Mouse (Mus musculus) cortical plate, adult 2 months (tissue): Measurements from ENCODE around the gene Pbp2. TPM values are rescaled to one million over a fixed set of nuclear protein-coding genes. Genes with fewer than 3 reads are reported as not detected.

Experiments used
- H3K27ac ChIP-seq: fragments of 200-500 bp; 2 replicates; pipeline ENCODE4 v1.5.1; 2012; ENCODE audit warnings: low read length, control low read depth, inconsistent platforms; ENCODE audit not compliant: insufficient read depth
- H3K4me1 ChIP-seq: fragments of 200-500 bp; 2 replicates; pipeline ENCODE4 v1.6.1; 2011; ENCODE audit warnings: low read length; ENCODE audit not compliant: control insufficient read depth, insufficient read depth
- H3K4me3 ChIP-seq: fragments of 200-500 bp; 2 replicates; pipeline ENCODE4 v1.5.1; 2011; ENCODE audit warnings: mild to moderate bottlenecking, low read length, control low read depth; ENCODE audit not compliant: insufficient read depth
- CTCF ChIP-seq: fragments of 200-500 bp; IDR thresholded peaks from 2 replicates; pipeline ENCODE4 v1.5.1; 2011; ENCODE audit warnings: mild to moderate bottlenecking, control low read depth, low read length; ENCODE audit not compliant: insufficient read depth; ENCODE audit errors: extremely low read depth
- POLR2A ChIP-seq: fragments of 200-500 bp; IDR thresholded peaks from 2 replicates; pipeline ENCODE4 v1.6.1; 2011; ENCODE audit warnings: mild to moderate bottlenecking, low read length, control low read depth; ENCODE audit not compliant: insufficient read depth; ENCODE audit errors: extremely low read depth
- polyA plus RNA-seq: library from polyadenylated mRNA; depleted of rRNA; stranded (reverse); fragments of >200 nt; gene quantifications from 2 replicates; pipeline ENCODE4 v1.2.3, GENCODE M21; 2012

Pbp2 gene
- polyA plus RNA-seq, 1 experiment = 0.96 TPM

- no peak for TF ChIP-seq CTCF
- TF ChIP-seq POLR2A = no peak
- no peak overlapping the region for H3K27ac ChIP-seq
Observed at GRCm38 (mm10) chr6:135326847-135327246, 16.6 kb upstream of the Pbp2 start.

DNA sequence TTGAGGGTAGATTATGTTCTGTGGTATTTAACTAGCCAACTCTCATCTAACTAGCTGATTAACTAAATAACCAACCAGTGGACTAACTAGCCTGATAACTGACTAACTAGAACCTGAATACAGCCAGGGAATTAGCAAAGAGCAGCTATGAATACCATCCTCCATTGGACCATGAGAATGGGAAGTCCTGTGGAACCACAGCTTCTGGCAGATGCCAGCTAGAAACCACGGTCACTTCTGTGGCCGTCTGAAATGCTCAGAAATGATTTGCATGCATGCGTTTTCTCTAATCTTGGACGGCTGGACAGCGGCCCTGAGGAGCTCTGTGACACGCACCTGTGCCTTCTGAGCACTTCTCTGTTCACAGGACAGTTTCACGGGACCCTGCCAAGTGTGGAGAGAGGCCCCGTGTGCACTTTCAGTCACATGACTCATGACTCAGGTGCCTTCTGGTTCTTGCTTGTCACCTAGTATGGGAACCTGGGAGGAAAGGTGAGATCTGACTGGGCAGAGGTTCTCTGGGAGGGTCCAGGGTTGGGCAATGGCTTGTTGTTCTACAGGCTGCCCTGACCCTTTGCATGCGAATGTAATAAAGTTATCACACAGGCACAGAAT is 14.6 kb upstream of the Pbp2 start:
- H3K27ac ChIP-seq = no peak overlapping the region
- TF ChIP-seq POLR2A (no peak), CTCF (no peak)
- H3K4me3 ChIP-seq = no peak overlapping the region
- no peaks in the 10 kb centered on the region for H3K4me1 ChIP-seq

More at GRCm38 (mm10) chr6:135326847-135327246, 16.6 kb upstream of the Pbp2 start:
- Histone ChIP-seq H3K4me1 (no peaks in the 10 kb centered on the region), H3K4me3 (no peak overlapping the region)

DNA sequence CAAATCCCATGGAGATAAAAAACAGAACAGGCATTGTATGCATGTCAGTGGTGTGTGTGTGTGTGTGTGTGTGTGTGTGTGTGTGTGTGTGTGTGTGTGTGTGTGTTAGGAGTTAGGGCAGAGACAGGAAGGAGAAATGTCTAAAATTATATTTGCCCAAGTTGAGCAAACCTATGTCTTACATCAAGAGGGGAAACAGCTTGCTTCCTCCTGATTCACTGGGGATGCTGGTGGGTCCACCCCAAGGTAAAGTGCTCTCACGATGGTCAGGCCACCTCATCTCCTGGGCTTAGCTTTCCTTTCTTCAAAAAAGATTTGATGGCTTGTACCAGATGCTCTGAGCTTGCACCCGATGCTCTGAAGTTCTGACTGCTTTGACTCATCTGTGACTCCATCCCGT is 13.9 kb upstream of the Pbp2 start:
- Histone ChIP-seq H3K4me3 (no peak overlapping the region), H3K27ac (no peak overlapping the region), H3K4me1 (no peaks in the 10 kb centered on the region)
- TF ChIP-seq POLR2A (no peak), CTCF (no peak)

DNA sequence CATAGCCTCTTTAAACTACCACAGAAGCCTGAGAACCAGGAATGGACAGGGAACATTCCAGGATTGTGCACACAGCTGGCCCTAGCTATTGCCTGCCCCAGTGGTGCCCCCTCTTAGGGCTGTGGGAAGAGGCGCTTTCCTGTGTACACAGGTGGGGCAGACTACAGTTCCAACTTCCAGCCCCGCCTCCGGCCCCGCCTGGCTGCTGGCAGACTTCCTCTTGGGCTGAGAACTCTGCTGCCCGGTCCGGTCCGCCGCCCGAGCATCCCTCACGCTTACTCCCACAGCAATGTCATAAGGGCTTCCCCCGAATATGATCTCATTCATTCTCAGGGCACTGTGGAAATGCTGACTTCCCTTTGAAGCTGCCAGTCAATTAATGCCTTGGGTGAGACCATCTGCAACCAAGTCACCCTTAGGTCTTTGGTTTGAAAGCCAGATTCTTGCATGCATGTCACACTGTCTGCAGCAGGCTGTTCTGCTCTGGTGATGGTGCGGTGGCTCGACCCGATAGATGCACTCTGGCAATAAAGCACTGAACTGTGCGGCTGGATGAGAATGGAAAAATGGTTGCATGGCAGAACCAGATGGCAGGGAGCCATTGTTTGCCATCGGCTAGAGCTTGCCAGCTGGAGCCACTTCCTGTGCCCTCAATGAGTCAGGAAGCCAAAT is 13.2 kb upstream of the Pbp2 start:
- Histone ChIP-seq H3K4me3 (no peak overlapping the region), H3K27ac (no peak overlapping the region), H3K4me1 (no peaks in the 10 kb centered on the region)
- TF ChIP-seq CTCF = no peak
- no peak for TF ChIP-seq POLR2A

DNA sequence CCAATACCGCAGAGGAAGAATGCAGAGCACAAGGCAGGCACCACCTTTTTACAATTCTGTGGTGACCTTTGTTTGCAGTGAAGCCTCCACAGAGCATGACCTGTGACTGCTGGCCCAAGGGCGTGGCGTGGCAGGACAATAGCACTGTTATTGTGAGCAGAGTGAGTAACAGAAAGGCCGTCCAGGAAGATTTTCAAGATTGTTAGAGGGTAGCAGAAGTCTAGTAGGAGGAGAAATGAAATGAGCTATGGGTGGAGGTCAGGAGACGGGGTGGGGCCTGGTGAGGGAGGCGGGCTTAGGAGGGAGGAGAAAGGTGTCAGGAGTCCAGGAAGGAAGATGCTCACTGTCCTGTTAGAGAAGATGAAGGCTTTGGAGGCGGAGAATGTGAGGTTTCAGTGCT is 12.5 kb upstream of the Pbp2 start:
- no peak for TF ChIP-seq POLR2A
- no peak for TF ChIP-seq CTCF
- no peak overlapping the region for H3K4me3 ChIP-seq
- no peaks in the 10 kb centered on the region for H3K4me1 ChIP-seq
- H3K27ac ChIP-seq = no peak overlapping the region

GRCm38 (mm10) chr6:135319431-135319933 is 9.3 kb upstream of the Pbp2 start:
- peaks cover 6% of the 10 kb centered on the region for H3K4me1 ChIP-seq
- H3K27ac ChIP-seq = no peak overlapping the region
- no peak for TF ChIP-seq POLR2A
- no peak for TF ChIP-seq CTCF
- no peak overlapping the region for H3K4me3 ChIP-seq

- no peak overlapping the region for H3K27ac ChIP-seq
- H3K4me1 ChIP-seq = peaks cover 6% of the 10 kb centered on the region
- H3K4me3 ChIP-seq = no peak overlapping the region
- TF ChIP-seq POLR2A (no peak), CTCF (no peak)
Observed at GRCm38 (mm10) chr6:135316141-135316540, 5.9 kb upstream of the Pbp2 start.

DNA sequence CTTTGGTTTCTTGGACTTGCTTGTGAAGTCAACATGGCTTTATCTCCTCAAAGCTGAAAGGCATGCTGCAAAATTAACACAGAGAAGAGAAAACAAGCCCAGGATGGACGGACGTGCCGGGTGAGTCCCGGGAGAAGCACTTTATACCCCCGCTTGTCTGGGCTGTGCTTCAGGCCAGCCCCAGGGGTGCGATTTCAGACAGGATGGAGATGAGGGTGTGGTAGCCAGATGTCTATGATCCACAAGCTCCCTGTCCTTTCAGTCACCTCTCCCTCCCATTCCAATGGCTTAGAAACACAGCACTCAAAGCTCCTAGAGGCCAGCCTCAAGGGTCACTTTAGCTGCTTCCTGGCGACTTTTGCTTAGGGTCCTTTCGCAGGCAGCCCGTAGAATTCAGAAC is 3.8 kb upstream of the Pbp2 start:
- H3K4me1 ChIP-seq = peaks cover 6% of the 10 kb centered on the region

GRCm38 (mm10) chr6:135312038-135312437 is 1.8 kb upstream of the Pbp2 start:
- H3K4me1 ChIP-seq = peaks cover 6% of the 10 kb centered on the region
- H3K4me3 ChIP-seq = no peak overlapping the region
- TF ChIP-seq CTCF (no peak), POLR2A (no peak)
- H3K27ac ChIP-seq = no peak overlapping the region

More for the DNA sequence above, 3.8 kb upstream of the Pbp2 start:
- TF ChIP-seq POLR2A (no peak), CTCF (no peak)
- Histone ChIP-seq H3K27ac (no peak overlapping the region), H3K4me3 (no peak overlapping the region)
